Mouse (Mus musculus) thymus, postnatal 14 days (tissue): Measurements from ENCODE around the gene Asb18.

ENCODE experiments used
- DNase-seq: peaks from one replicate; pipeline ENCODE4 v3.0.0; 2021

The Asb18 gene

GRCm38 (mm10) chr1:90014446-90014845, at the start of gene Asb18:
Asb18 (minus strand) TSS chr1:90014666.
- no peak for DNase-seq

- no peak for DNase-seq
Measured at GRCm38 (mm10) chr1:90060599-90060998, 46.1 kb upstream of the Asb18 start.

- DNase-seq, result no peak
Measured at GRCm38 (mm10) chr1:90060054-90060453, 45.6 kb upstream of the Asb18 start.

GRCm38 (mm10) chr1:90054991-90055390, 40.5 kb upstream of the Asb18 start:
- DNase-seq, result no peak

- DNase-seq, result peak; percentile 19
Measured at GRCm38 (mm10) chr1:90051347-90051746, 36.9 kb upstream of the Asb18 start.

GRCm38 (mm10) chr1:90050046-90050739, 35.7 kb upstream of the Asb18 start:
- DNase-seq, result no peak

- no peak for DNase-seq
Measured at GRCm38 (mm10) chr1:90028305-90028704, 13.8 kb upstream of the Asb18 start.

GRCm38 (mm10) chr1:90026945-90027344, 12.5 kb upstream of the Asb18 start:
- no peak for DNase-seq

GRCm38 (mm10) chr1:90020336-90020735, 5.9 kb upstream of the Asb18 start:
- DNase-seq, result no peak

GRCm38 (mm10) chr1:90018071-90018470, 3.6 kb upstream of the Asb18 start:
- DNase-seq, result no peak

- DNase-seq, result no peak
Measured at GRCm38 (mm10) chr1:90013273-90013672, 1.2 kb downstream of the Asb18 start.

- DNase-seq, result no peak
Measured at GRCm38 (mm10) chr1:90012850-90013249, 1.6 kb downstream of the Asb18 start.

GRCm38 (mm10) chr1:90012168-90012567, 2.3 kb downstream of the Asb18 start:
- DNase-seq, result no peak

GRCm38 (mm10) chr1:90010077-90010476, 4.4 kb downstream of the Asb18 start:
- no peak for DNase-seq

GRCm38 (mm10) chr1:90009188-90009587, 5.3 kb downstream of the Asb18 start:
- no peak for DNase-seq

- DNase-seq, result no peak
Measured at GRCm38 (mm10) chr1:90006666-90007065, 7.8 kb downstream of the Asb18 start.

- DNase-seq, result no peak
Measured at GRCm38 (mm10) chr1:90000981-90001380, 13.5 kb downstream of the Asb18 start.

GRCm38 (mm10) chr1:89999858-90000257, 14.6 kb downstream of the Asb18 start:
- no peak for DNase-seq

- no peak for DNase-seq
Measured at GRCm38 (mm10) chr1:89998696-89999095, 15.8 kb downstream of the Asb18 start.

- no peak for DNase-seq
Measured at GRCm38 (mm10) chr1:89998076-89998475, 16.4 kb downstream of the Asb18 start.

- DNase-seq, result no peak
Measured at GRCm38 (mm10) chr1:89992256-89992655, 22.2 kb downstream of the Asb18 start.

- DNase-seq, result no peak
Measured at GRCm38 (mm10) chr1:89977261-89977660, 37.2 kb downstream of the Asb18 start.

- no peak for DNase-seq
Measured at GRCm38 (mm10) chr1:89976411-89976810, 38.1 kb downstream of the Asb18 start.

GRCm38 (mm10) chr1:89974541-89974940, 39.9 kb downstream of the Asb18 start:
- DNase-seq, result no peak

- no peak for DNase-seq
Measured at GRCm38 (mm10) chr1:89971848-89972247, 42.6 kb downstream of the Asb18 start.
